Mouse (Mus musculus) effector memory CD4-positive, alpha-beta T cell, adult 7 months (primary cell): ENCODE measurements around the gene Creb3l4. TPM values are rescaled to one million over a fixed set of nuclear protein-coding genes. Genes with fewer than 3 reads are reported as not detected.

ENCODE experiments used
- polyA plus RNA-seq: library from polyadenylated mRNA; unstranded; fragments of 100-300 nt; shearing (Covaris generic); gene quantifications from one replicate; pipeline ENCODE4 v1.2.1, GENCODE M21; 2017

Creb3l4 gene
- polyA plus RNA-seq = not detected

DNA sequence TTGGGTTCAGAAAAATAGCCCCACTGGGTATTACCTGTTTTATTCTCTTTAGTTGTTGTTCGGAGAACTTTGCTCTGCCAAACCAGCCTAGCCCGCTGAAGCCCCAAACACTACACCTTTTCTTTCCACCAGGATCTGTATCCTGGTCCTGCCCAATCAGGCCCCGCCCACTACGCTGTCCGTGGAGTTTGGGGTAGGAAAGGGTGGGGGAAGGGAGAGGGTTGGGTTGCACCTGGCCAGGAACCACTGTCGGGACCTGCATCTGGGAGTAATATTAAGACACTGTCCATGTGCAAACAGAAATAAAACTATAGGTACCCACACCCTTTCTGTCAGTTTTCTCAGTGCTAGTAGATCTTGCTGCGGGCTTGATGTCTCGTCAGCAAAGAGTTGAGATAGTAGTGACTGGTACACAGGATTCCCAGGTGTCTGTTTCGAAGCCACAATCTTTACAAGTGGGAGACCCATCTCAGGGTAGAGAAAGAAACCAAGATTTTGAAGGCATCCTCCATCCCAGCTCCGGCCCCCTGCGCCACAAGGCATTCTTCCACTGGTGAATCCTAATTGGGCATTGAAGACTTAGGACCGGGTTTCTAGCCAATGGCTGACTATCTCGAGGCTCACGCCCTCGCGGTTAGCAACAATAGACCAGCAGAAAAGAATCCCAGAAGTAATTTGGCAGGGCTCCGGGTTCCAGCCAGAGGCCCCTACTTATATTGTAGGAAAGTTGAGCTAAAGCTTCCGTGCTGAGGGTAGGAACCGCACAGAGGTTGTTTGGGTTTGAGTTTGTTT, at the start of gene Creb3l4:
Creb3l4 (minus strand) TSS at position 529 of the 792 bp plus-strand sequence.

DNA sequence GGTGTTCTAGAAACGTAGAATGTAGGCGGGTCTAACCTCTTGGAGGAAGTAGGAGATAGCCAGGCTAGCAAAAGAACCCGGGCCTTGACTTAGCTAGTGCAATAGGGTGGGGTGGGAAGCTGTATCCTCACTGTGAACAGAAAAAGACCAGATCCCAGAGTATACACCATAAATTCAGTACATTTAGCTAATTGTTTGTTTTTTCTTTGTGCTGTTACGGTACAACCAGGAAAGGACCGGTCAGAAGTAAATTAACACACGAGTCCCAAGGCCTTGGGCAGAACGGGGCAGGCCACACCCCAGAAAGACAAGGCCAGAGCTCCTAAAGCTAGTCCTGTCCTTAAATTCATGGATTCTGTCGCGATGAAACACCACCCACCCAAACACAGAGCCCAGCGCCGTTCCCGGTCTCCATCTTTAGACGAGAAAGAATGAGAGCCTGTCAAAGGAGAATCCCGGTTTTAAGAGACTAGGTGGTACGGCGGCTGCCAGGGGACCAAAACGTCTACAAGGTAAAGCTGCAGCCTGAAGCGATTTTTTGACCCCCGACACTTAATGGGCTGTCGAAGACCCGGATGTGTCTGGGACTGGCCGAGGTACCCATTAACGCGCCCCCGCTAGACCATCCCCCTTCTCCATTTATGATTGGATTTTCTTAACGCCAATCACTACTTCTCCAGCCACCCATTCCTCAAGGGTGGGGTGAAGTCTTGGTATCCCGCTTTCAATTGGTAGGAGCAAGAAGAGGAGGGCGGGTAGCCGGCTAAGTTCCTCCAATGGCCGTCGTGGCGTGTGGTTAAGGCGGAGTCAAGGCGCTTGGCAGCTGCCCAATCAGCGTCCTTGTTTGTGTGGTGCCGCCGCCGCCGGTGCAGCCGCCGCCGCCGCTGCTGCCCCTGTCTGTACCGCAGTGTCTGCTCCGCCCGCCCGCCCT, 49.3 kb upstream of the Creb3l4 start, which contains the start of gene Gatad2b:
Gatad2b (plus strand) TSS at position 834 of the 931 bp plus-strand sequence.

DNA sequence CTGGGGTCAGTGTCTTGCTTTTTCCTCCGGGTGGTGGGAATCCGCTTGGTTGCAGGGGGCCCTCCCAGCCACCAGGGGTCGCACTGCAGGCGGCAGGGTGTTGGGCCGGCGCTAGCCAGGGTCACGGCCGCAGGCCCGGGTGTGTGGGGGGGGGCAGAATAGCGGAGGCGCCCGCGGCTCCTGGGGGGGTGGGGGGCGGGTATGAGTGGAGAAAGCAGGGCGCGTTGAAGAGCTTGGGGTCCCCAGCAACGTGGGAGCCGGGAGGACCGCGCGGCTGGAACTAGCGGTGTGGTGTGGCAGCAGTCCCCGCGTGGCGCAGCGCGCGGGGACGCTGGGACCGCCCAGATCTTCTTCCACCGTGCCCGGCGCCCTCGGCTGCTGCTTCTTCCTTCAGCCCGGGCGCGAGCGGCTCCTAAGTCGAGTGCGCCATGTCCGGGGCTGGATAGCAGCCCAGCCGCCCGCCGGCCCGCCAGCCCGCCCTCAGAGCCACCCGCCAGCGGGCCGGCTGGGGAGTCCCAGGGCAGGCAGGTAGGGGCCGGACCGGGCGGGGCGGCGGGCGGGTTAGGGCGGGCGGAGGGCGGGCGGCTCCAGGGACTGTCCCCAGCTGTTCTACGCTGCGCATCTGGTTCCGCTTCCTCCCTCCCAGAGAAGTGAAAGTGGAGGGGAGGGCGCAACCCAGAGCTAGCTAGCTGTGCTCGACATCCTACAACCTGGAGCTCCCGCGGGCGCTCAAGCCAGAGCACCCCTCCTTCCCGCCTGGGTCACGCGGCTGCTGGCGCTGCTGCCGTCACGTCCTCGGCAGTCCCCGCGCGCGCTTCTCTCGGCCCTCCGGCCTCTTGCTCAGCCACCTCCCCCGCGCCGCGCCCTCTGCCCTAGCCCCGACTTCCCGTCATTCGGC, 22.0 kb upstream of the Creb3l4 start, which contains the start of gene Dennd4b:
Dennd4b (plus strand) TSS at position 152 of the 898 bp plus-strand sequence.

DNA sequence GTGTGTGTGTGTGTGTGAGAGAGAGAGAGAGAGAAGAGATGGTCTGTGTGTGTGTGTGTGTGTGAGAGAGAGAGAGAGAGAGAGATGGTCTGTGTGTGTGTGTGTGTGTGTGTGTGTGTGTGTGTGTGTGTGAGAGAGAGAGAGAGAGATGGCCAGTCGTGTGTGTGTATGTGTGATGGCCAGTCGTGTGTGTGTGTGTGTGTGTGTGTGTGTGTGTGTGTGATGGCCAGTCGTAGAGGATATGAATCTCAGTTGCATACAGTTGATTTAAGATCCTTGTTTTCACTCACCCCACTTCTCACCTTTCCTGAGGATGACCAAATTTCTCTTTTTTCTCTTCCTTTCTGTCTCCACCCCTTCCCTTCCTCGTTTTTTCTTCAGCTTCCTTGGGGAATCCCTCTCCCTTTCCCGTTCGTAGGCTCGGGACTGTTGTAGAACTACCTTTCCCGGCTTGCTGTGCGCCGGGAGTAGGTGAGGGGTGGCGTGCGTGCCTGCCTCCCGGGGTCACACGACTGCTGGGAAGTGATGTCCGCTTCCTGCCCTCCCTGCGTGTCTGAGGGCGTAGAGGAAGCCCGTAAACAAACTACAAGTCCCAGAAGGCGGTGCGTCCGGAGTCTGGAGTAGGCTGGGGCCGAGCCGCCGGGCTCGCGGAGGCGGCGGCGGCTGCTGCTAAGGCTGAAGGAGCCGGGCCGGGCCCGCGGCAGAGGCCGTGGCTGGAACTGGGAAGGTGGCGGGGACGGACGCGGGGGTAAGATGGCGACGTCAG, 10.5 kb upstream of the Creb3l4 start, which contains the start of gene Crtc2:
Crtc2 (plus strand) TSS at position 511 of the 766 bp plus-strand sequence.

DNA sequence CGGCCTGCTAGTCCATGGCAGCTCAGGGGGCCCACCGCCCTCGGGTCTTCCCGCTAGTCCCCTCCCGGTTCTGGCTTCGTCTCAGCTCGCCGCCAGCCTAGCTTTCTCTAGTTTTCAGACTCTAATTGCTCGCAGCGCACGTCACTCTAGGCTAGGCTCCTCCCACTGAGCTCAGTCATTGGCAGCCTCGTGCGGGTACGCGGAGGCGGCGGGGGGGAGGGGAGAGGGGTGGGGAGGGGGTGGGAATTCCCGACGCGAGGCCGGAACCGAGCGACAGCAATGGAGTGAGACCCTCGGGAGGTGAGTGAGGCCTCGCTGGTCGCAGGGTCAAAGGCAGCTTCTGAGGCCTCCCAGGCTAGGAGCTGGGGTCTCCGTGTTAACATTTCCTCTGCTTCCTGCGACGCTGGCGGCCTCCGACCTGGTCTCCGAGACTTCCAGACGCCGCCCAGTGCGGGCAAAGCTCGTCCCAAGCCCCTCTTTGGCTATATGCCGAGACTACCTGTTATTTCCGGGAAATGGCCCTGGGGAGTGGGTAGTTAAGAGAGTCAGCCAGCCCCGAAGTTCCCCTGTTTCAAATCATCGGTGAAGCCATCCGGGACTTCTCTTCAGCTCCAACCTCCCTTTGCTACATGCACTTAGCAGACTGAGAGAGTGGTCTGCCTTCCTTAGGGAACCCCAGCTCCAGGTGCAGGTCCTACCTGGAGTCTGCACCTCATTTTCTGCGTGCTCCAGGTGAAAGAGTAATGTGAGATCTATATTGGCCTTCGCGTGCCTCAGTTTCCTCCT, 4.8 kb upstream of the Creb3l4 start, which contains the start of gene Slc39a1:
Slc39a1 (plus strand) TSS at position 213 of the 786 bp plus-strand sequence.

DNA sequence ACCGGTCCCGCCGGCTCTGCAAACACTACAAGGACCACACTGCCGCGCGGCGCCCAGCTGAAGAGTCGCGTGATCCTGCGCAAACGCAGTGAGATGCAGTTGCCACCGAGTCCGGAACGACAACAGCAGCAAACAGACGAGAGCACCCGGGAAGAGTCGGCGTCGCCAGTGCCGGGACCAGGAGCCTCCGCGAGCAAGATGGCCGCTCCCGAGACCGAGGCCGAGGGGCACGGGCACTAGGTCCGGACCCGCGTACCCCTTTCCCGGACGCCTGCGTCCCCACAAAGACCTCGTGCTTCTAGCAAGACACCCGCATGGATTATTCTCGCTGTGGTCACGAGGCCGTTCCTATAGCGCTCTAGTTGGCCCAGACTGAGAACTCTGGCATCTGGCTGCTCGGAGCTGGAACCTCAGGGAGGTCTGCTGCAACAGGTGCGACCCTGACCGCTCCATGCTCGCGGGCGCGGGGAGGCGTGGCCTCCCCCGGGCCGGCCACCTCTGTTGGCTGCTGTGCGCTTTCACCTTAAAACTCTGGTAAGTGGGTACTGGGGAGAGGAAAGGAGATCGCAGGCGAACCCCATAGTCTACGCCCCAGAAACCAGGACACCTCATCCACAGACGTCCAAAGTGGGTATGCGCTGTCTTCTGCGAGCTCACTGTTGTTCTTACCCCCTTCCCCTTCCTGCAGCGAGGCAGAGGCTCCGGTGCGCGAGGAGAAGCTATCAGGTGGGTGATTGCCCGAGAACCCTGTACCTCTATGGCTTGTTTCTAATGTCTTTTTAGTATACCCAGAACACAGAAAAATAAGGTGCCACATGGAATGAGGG, 11.6 kb downstream of the Creb3l4 start, which contains the start of gene Jtb:
Jtb (plus strand) TSS at position 91 of the 827 bp plus-strand sequence.

DNA sequence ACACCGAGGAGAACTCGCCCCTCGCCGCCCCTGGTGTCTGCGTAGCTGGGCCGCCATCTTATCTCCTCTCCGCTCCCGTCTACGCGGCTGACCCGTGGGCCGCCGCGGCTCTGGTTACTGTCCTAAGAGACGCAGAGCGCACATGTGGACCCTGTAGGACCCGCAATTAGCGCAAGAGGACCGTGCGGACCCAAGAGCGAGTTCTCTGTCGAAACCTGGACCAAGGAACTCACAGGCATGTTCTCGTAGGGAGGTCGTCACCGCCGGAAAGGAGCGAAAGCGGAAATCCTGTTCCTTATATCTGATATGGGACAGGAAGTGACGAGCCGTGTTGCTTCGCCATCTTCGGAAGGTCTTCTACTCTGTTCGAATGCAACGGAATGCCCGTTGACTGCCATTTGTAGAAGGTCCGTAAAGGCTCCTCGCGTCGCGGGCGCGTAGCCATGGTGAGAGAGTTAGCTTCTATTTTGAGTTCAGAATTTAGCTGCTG, 29.9 kb downstream of the Creb3l4 start, which contains the start of the genes Rps27 and Rab13:
Rps27 (minus strand) TSS at position 275 of the 490 bp plus-strand sequence.
Rab13 (plus strand) TSS at position 319 of the 490 bp plus-strand sequence.

Other genes starting within 250 kb of the Creb3l4 start
- gene Hax1, start 244.7 kb downstream of the Creb3l4 start, polyA plus RNA-seq = 85.7 TPM
- 108 TPM for gene 4933434E20Rik, start 191.9 kb downstream of the Creb3l4 start, polyA plus RNA-seq
- gene Ubap2l, start 190.9 kb downstream of the Creb3l4 start, polyA plus RNA-seq = 177 TPM
- gene Tpm3, start 170.9 kb downstream of the Creb3l4 start, polyA plus RNA-seq = 905 TPM
- gene Nup210l, start 139.4 kb downstream of the Creb3l4 start, polyA plus RNA-seq = 0.09 TPM
- 3,227 TPM for gene Rps27, start 29.9 kb downstream of the Creb3l4 start, polyA plus RNA-seq
- gene Rab13, start 29.8 kb downstream of the Creb3l4 start, polyA plus RNA-seq = 0.91 TPM
- gene Jtb, start 11.9 kb downstream of the Creb3l4 start, polyA plus RNA-seq = 161 TPM
- gene Slc39a1, start 4.7 kb upstream of the Creb3l4 start, polyA plus RNA-seq = 1.5 TPM
- 108 TPM for gene Crtc2, start 10.7 kb upstream of the Creb3l4 start, polyA plus RNA-seq
- gene Dennd4b, start 21.7 kb upstream of the Creb3l4 start, polyA plus RNA-seq = 29.0 TPM
- 9.5 TPM for gene Gatad2b, start 49.7 kb upstream of the Creb3l4 start, polyA plus RNA-seq
- not detected for gene Slc27a3, start 146.4 kb upstream of the Creb3l4 start, polyA plus RNA-seq
- gene Ints3, start 190.1 kb upstream of the Creb3l4 start, polyA plus RNA-seq = 22.0 TPM
- gene Npr1, start 222.4 kb upstream of the Creb3l4 start, polyA plus RNA-seq = not detected
- 88.3 TPM for gene Ilf2, start 232.6 kb upstream of the Creb3l4 start, polyA plus RNA-seq
- gene Snapin, start 247.5 kb upstream of the Creb3l4 start, polyA plus RNA-seq = 54.4 TPM